Mouse (Mus musculus): ENCODE measurements around the gene Prg4. TPM values are rescaled to one million over a fixed set of nuclear protein-coding genes. Genes with fewer than 3 reads are reported as not detected.

Prg4 gene
- total RNA-seq, 2 experiments from 2014 or later = not detected

GRCm38 (mm10) chr1:150416006-150416405 lies 50.0 kb downstream of the Prg4 start:
- ATAC-seq (replicated peaks; ENCODE audit: low FRiP score, low TSS enrichment, poor library complexity, severe bottlenecking) = no peak

- no peak for ATAC-seq (replicated peaks; ENCODE audit: low FRiP score, low TSS enrichment, poor library complexity, severe bottlenecking)
These were observed 56.0 kb downstream of the Prg4 start for GRCm38 (mm10) chr1:150409996-150410395.

- no peak for ATAC-seq (replicated peaks; ENCODE audit: low FRiP score, low TSS enrichment, poor library complexity, severe bottlenecking)
These were observed 58.7 kb downstream of the Prg4 start for GRCm38 (mm10) chr1:150407285-150407684.

GRCm38 (mm10) chr1:150404555-150404954 lies 61.4 kb downstream of the Prg4 start:
- ATAC-seq (replicated peaks; ENCODE audit: low FRiP score, low TSS enrichment, poor library complexity, severe bottlenecking) = no peak

GRCm38 (mm10) chr1:150403914-150404313 lies 62.1 kb downstream of the Prg4 start:
- ATAC-seq (replicated peaks; ENCODE audit: low FRiP score, low TSS enrichment, poor library complexity, severe bottlenecking) = no peak

Other genes starting within 250 kb of the Prg4 start
- not detected in 2 replicates for gene Pdc, start 146.7 kb downstream of the Prg4 start, total RNA-seq (2014; fragmentation: Nextera tagmentation)
- gene Pdc, start 146.7 kb downstream of the Prg4 start, total RNA-seq (2017) = not detected in 2 replicates
- gene Tpr, start 73.3 kb downstream of the Prg4 start, total RNA-seq (2014; fragmentation: Nextera tagmentation) = 356 and 387 TPM in 2 replicates
- 600 and 632 TPM in 2 replicates for gene Tpr, start 73.3 kb downstream of the Prg4 start, total RNA-seq (2017)
- gene Odr4, start 73.1 kb downstream of the Prg4 start, total RNA-seq (2014; fragmentation: Nextera tagmentation) = 18.8 and 37.6 TPM in 2 replicates
- 82.6 and 89.2 TPM in 2 replicates for gene Odr4, start 73.1 kb downstream of the Prg4 start, total RNA-seq (2017)